ENCODE assay signal across 12 mouse cellular contexts in the genomic region with DNA sequence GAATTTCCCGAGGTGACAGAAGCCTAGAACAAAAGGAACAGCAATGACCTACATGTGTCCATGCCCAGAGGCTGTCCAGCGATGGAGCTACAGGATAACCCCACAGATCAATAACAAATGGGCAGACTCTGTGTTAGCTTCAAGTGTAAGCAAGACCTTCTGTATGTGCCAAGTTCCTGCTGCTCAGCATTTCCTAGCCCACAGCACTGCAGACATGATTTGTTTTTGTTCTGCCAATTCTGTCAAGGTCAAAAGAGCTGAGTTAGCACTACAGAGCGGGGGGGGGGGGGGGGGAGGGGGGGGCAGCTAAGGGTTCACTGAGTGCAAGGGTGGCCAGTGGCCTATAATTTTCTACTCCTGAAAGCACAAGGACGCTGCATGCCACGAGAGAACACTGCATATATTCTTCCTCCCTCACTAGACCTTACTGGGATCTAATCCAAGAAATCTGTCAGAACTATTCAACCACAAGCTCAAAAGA. TPM values are rescaled to one million over a fixed set of nuclear protein-coding genes. Genes with fewer than 3 reads are reported as not detected.
DNase-seq lines count a peak whose midpoint lies in the region; ATAC-seq and TF ChIP-seq lines count a peak whose summit lies in the region.
"Had no signal": no experiment of that assay in that cellular context is flagged by ENCODE, and none has a peak within 500 bp of the region (broad histone marks: within the 10 kb centered on the region; RNA-seq: fewer than 3 reads in every experiment).

No protein-coding gene starts in this region.

- H3K4me2 ChIP-seq in heart, embryonic 16.5 days (ENCODE audit: low read depth, low read length) = no peak overlapping the region
- no peak overlapping the region for H3K4me2 ChIP-seq in liver, postnatal 0 days (ENCODE audit: low read depth, low read length)
- no peak overlapping the region for H3K4me2 ChIP-seq in liver, embryonic 12.5 days
- no peak overlapping the region for H3K4me2 ChIP-seq in embryonic facial prominence, embryonic 13.5 days
- H3K4me2 ChIP-seq: neural tube, embryonic 12.5 days had no signal

- H3K36me3 ChIP-seq in heart, embryonic 16.5 days (ENCODE audit: control insufficient read depth, insufficient read depth) = peaks cover 27% of the 10 kb centered on the region
- no peaks in the 10 kb centered on the region; the same call in 1 of the 2 replicates for H3K36me3 ChIP-seq in heart, adult 2 months (ENCODE audit: control insufficient read depth, insufficient read depth, low read length)
- peaks cover 42% of the 10 kb centered on the region for H3K36me3 ChIP-seq in liver, postnatal 0 days (replicated peaks; ENCODE audit: insufficient read depth, low read length)
- peaks cover 69% of the 10 kb centered on the region for H3K36me3 ChIP-seq in liver, embryonic 12.5 days
- H3K36me3 ChIP-seq in embryonic facial prominence, embryonic 13.5 days = peaks cover 65% of the 10 kb centered on the region

- TF ChIP-seq EP300 in heart, adult 2 months (IDR thresholded peaks at IDR 0.05; ENCODE audit: insufficient read depth, low read depth, low read length) = no peak
- TF ChIP-seq EP300 in liver, postnatal 0 days (IDR thresholded peaks at IDR 0.05; ENCODE audit: low read depth) = no peak

- no peak for DNase-seq in heart, adult 2 months
- DNase-seq in liver, postnatal 0 days = peak; percentile 50
- peak; percentile 53 for DNase-seq in adrenal gland, postnatal 10 days
- no peak for DNase-seq in frontal cortex, postnatal 10 days (ENCODE audit: low spot score in 2 of 2)
- no peak for DNase-seq in gastrocnemius, adult 18-20 months (ENCODE audit: low spot score)
- DNase-seq: left cerebral cortex, postnatal 4 days; right cerebral cortex, postnatal 25 days had no signal

- TF ChIP-seq POLR2A in heart, adult 2 months (IDR thresholded peaks at IDR 0.05; ENCODE audit: insufficient read depth, low read depth, low read length) = no peak

- no peaks in the 10 kb centered on the region for H3K9me3 ChIP-seq in heart, embryonic 16.5 days (replicated peaks; ENCODE audit: control insufficient read depth, low read length)
- H3K9me3 ChIP-seq in liver, postnatal 0 days (ENCODE audit: low read length) = no peaks in the 10 kb centered on the region
- no peaks in the 10 kb centered on the region for H3K9me3 ChIP-seq in liver, embryonic 12.5 days (replicated peaks)
- no peaks in the 10 kb centered on the region for H3K9me3 ChIP-seq in embryonic facial prominence, embryonic 13.5 days
- H3K9me3 ChIP-seq: megakaryocyte, embryonic 14.5 days; neural tube, embryonic 12.5 days had no signal

- intact Hi-C loops in heart, adult 2 months (cut with DNase I) = no loop called here

- H3K27me3 ChIP-seq in heart, embryonic 16.5 days (ENCODE audit: control insufficient read depth, insufficient read depth, low read length) = no peaks in the 10 kb centered on the region
- H3K27me3 ChIP-seq in heart, adult 2 months (ENCODE audit: control insufficient read depth, insufficient read depth, low read length) = no peaks in the 10 kb centered on the region
- H3K27me3 ChIP-seq in liver, postnatal 0 days (ENCODE audit: insufficient read depth, low read length) = no peaks in the 10 kb centered on the region
- no peaks in the 10 kb centered on the region for H3K27me3 ChIP-seq in liver, embryonic 12.5 days (replicated peaks)
- no peaks in the 10 kb centered on the region for H3K27me3 ChIP-seq in embryonic facial prominence, embryonic 13.5 days
- H3K27me3 ChIP-seq: megakaryocyte, embryonic 14.5 days; neural tube, embryonic 12.5 days had no signal

- no peak overlapping the region for H3K9ac ChIP-seq in heart, embryonic 16.5 days (ENCODE audit: low read length)
- H3K9ac ChIP-seq in heart, adult 2 months (ENCODE audit: low read depth, low read length) = no peak overlapping the region
- no peak overlapping the region for H3K9ac ChIP-seq in liver, postnatal 0 days (replicated peaks)
- H3K9ac ChIP-seq in liver, embryonic 12.5 days = no peak overlapping the region
- H3K9ac ChIP-seq in embryonic facial prominence, embryonic 13.5 days = no peak overlapping the region
- H3K9ac ChIP-seq: neural tube, embryonic 12.5 days had no signal

- H3K4me1 ChIP-seq in heart, embryonic 16.5 days (ENCODE audit: control insufficient read depth, insufficient read depth, low read length) = peaks cover 30% of the 10 kb centered on the region
- peaks cover 15% of the 10 kb centered on the region for H3K4me1 ChIP-seq in heart, adult 2 months (ENCODE audit: control insufficient read depth, insufficient read depth, low read length)
- H3K4me1 ChIP-seq in liver, postnatal 0 days (ENCODE audit: insufficient read depth) = peaks cover 32% of the 10 kb centered on the region
- H3K4me1 ChIP-seq in liver, embryonic 12.5 days = peaks cover 38% of the 10 kb centered on the region
- peaks cover 44% of the 10 kb centered on the region for H3K4me1 ChIP-seq in embryonic facial prominence, embryonic 13.5 days

- WGBS in heart, embryonic 16.5 days = 61% methylated on average over 4 of the region's 5 CpGs
- 32% methylated on average over 5 of the region's 5 CpGs for WGBS in heart, adult 2 months
- WGBS in liver, postnatal 0 days (ENCODE audit: insufficient replicate concordance) = 62% methylated on average over 5 of the region's 5 CpGs
- WGBS in liver, embryonic 12.5 days (ENCODE audit: insufficient replicate concordance) = 72% methylated on average over 5 of the region's 5 CpGs
- WGBS in embryonic facial prominence, embryonic 13.5 days = 63% methylated on average over 5 of the region's 5 CpGs

- peaks cover 7% of the 10 kb centered on the region for H3K79me2 ChIP-seq in heart, adult 2 months (replicated peaks; ENCODE audit: control insufficient read depth, insufficient read depth, low read length)

- H3K27ac ChIP-seq in heart, embryonic 16.5 days (ENCODE audit: low read length) = peak overlapping the region; percentile 49; the same call in 1 of the 2 replicates
- no peak overlapping the region; the same call in 1 of the 2 replicates for H3K27ac ChIP-seq in heart, adult 2 months
- H3K27ac ChIP-seq in liver, postnatal 0 days (ENCODE audit: low read depth) = peak overlapping the region; percentile 57
- H3K27ac ChIP-seq in liver, embryonic 12.5 days = no peak overlapping the region
- H3K27ac ChIP-seq in embryonic facial prominence, embryonic 13.5 days = peak overlapping the region; percentile 80
- H3K27ac ChIP-seq: neural tube, embryonic 12.5 days had no signal

- H3K4me3 ChIP-seq in heart, embryonic 16.5 days (ENCODE audit: low read length) = no peak overlapping the region
- H3K4me3 ChIP-seq in heart, adult 2 months = no peak overlapping the region
- no peak overlapping the region for H3K4me3 ChIP-seq in liver, postnatal 0 days (ENCODE audit: low read depth, low read length)
- H3K4me3 ChIP-seq in liver, embryonic 12.5 days = no peak overlapping the region
- no peak overlapping the region for H3K4me3 ChIP-seq in embryonic facial prominence, embryonic 13.5 days
- H3K4me3 ChIP-seq: megakaryocyte, embryonic 14.5 days; neural tube, embryonic 12.5 days had no signal

- TF ChIP-seq CTCF in heart, adult 2 months (IDR thresholded peaks at IDR 0.05) = no peak
- no peak for TF ChIP-seq CTCF in liver, postnatal 0 days (IDR thresholded peaks at IDR 0.05; ENCODE audit: low read depth)

- no peak for ATAC-seq in heart, embryonic 16.5 days (replicated peaks; ENCODE audit: extremely low read depth, insufficient read depth, low FRiP score)
- ATAC-seq in liver, postnatal 0 days = peak; percentile 64
- no peak for ATAC-seq in liver, embryonic 12.5 days
- no peak for ATAC-seq in embryonic facial prominence, embryonic 13.5 days (ENCODE audit: insufficient number of reproducible peaks, insufficient read depth, low FRiP score, low TSS enrichment, low read depth)

RNA-seq across cellular contexts. Expression of a gene that starts 2.0 kb away (rescaled TPM):
- polyA plus RNA-seq in heart, embryonic 16.5 days (2015; fragmentation: Nextera tagmentation; extraction: Ambion mirVana) = 15.0 and 15.3 TPM in 2 replicates
- 10 to 100 TPM; 15.8 to 16.3 TPM for total RNA-seq in heart, adult 2 months (2021)
- polyA plus RNA-seq in heart, adult 2 months (2012; rRNA removed) = 22.1 and 23.6 TPM in 2 replicates
- 3.3 and 3.4 TPM in 2 replicates for polyA plus RNA-seq in liver, postnatal 0 days (2015; fragmentation: Nextera tagmentation; extraction: Ambion mirVana)
- 10.1 and 12.3 TPM in 2 replicates for polyA plus RNA-seq in liver, embryonic 12.5 days (2016; fragmentation: Nextera tagmentation; extraction: Ambion mirVana)
- total RNA-seq in adrenal gland, postnatal 10 days (2021) = 10 to 100 TPM; 17.0 to 22.5 TPM
- polyA plus RNA-seq in embryonic facial prominence, embryonic 13.5 days (2015; fragmentation: Nextera tagmentation; extraction: Ambion mirVana) = 24.2 and 24.5 TPM in 2 replicates
- total RNA-seq in gastrocnemius, adult 18-20 months (2021) = 1 to 10 TPM; 8.6 to 9.2 TPM

RNA-seq across cellular contexts. Expression of a gene that starts 21.8 kb away (rescaled TPM):
- polyA plus RNA-seq in heart, embryonic 16.5 days (2015; fragmentation: Nextera tagmentation; extraction: Ambion mirVana) = 118 and 119 TPM in 2 replicates
- total RNA-seq in heart, adult 2 months (2021) = 100 to 1,000 TPM; 139 to 160 TPM
- 69.1 and 123 TPM in 2 replicates for polyA plus RNA-seq in heart, adult 2 months (2012; rRNA removed)
- 38.8 and 41.3 TPM in 2 replicates for polyA plus RNA-seq in liver, postnatal 0 days (2015; fragmentation: Nextera tagmentation; extraction: Ambion mirVana)
- 108 and 110 TPM in 2 replicates for polyA plus RNA-seq in liver, embryonic 12.5 days (2016; fragmentation: Nextera tagmentation; extraction: Ambion mirVana)
- 100 to 1,000 TPM; 125 to 129 TPM for total RNA-seq in adrenal gland, postnatal 10 days (2021)
- polyA plus RNA-seq in embryonic facial prominence, embryonic 13.5 days (2015; fragmentation: Nextera tagmentation; extraction: Ambion mirVana) = 92.3 and 98.7 TPM in 2 replicates
- 100 to 1,000 TPM; 131 to 133 TPM for total RNA-seq in gastrocnemius, adult 18-20 months (2021)

RNA-seq across cellular contexts. Expression of a gene that starts 21.9 kb away (rescaled TPM):
- 81.4 and 86.0 TPM in 2 replicates for polyA plus RNA-seq in heart, embryonic 16.5 days (2015; fragmentation: Nextera tagmentation; extraction: Ambion mirVana)
- total RNA-seq in heart, adult 2 months (2021) = 10 to 100 TPM; 40.5 to 46.9 TPM
- polyA plus RNA-seq in heart, adult 2 months (2012; rRNA removed) = 59.7 and 85.6 TPM in 2 replicates
- 28.0 and 29.0 TPM in 2 replicates for polyA plus RNA-seq in liver, postnatal 0 days (2015; fragmentation: Nextera tagmentation; extraction: Ambion mirVana)
- 74.9 and 76.2 TPM in 2 replicates for polyA plus RNA-seq in liver, embryonic 12.5 days (2016; fragmentation: Nextera tagmentation; extraction: Ambion mirVana)
- total RNA-seq in adrenal gland, postnatal 10 days (2021) = 10 to 100 TPM; 76.5 to 78.7 TPM
- polyA plus RNA-seq in embryonic facial prominence, embryonic 13.5 days (2015; fragmentation: Nextera tagmentation; extraction: Ambion mirVana) = 142 and 153 TPM in 2 replicates
- total RNA-seq in gastrocnemius, adult 18-20 months (2021) = 10 to 100 TPM; 24.3 to 25.6 TPM

RNA-seq across cellular contexts. Expression of a gene that starts 30.5 kb away (rescaled TPM):
- 14.8 and 18.5 TPM in 2 replicates for polyA plus RNA-seq in heart, embryonic 16.5 days (2015; fragmentation: Nextera tagmentation; extraction: Ambion mirVana)
- total RNA-seq in heart, adult 2 months (2021) = 1 to 10 TPM; 7.2 to 9.5 TPM
- polyA plus RNA-seq in heart, adult 2 months (2012; rRNA removed) = 20.4 and 24.3 TPM in 2 replicates
- polyA plus RNA-seq in liver, postnatal 0 days (2015; fragmentation: Nextera tagmentation; extraction: Ambion mirVana) = 5.0 and 5.5 TPM in 2 replicates
- polyA plus RNA-seq in liver, embryonic 12.5 days (2016; fragmentation: Nextera tagmentation; extraction: Ambion mirVana) = 20.6 and 24.7 TPM in 2 replicates
- 10 to 100 TPM; 19.6 to 33.0 TPM for total RNA-seq in adrenal gland, postnatal 10 days (2021)
- 33.9 and 38.9 TPM in 2 replicates for polyA plus RNA-seq in embryonic facial prominence, embryonic 13.5 days (2015; fragmentation: Nextera tagmentation; extraction: Ambion mirVana)
- 1 to 10 TPM; 4.2 to 6.5 TPM for total RNA-seq in gastrocnemius, adult 18-20 months (2021)

RNA-seq across cellular contexts. Expression of a gene that starts 34.0 kb away (rescaled TPM):
- 14.5 and 14.8 TPM in 2 replicates for polyA plus RNA-seq in heart, embryonic 16.5 days (2015; fragmentation: Nextera tagmentation; extraction: Ambion mirVana)
- total RNA-seq in heart, adult 2 months (2021) = 10 to 100 TPM; 36.3 to 40.4 TPM
- polyA plus RNA-seq in heart, adult 2 months (2012; rRNA removed) = 37.5 and 50.1 TPM in 2 replicates
- 7.8 and 8.0 TPM in 2 replicates for polyA plus RNA-seq in liver, postnatal 0 days (2015; fragmentation: Nextera tagmentation; extraction: Ambion mirVana)
- polyA plus RNA-seq in liver, embryonic 12.5 days (2016; fragmentation: Nextera tagmentation; extraction: Ambion mirVana) = 13.0 and 14.4 TPM in 2 replicates
- 10 to 100 TPM; 47.6 to 48.4 TPM for total RNA-seq in adrenal gland, postnatal 10 days (2021)
- polyA plus RNA-seq in embryonic facial prominence, embryonic 13.5 days (2015; fragmentation: Nextera tagmentation; extraction: Ambion mirVana) = 22.7 and 27.9 TPM in 2 replicates
- 10 to 100 TPM; 23.5 to 24.8 TPM for total RNA-seq in gastrocnemius, adult 18-20 months (2021)

Comparison
In these comparisons a context has a peak if more than half of its experiments do, and no peak if none do; other contexts are left out.
1. H3K27ac ChIP-seq: peak in heart, embryonic 16.5 days (single experiment), liver, postnatal 0 days (single experiment) and embryonic facial prominence, embryonic 13.5 days (single experiment); none in heart, adult 2 months (single experiment) and liver, embryonic 12.5 days (single experiment).
2. DNase-seq: peak in liver, postnatal 0 days (single experiment) and adrenal gland, postnatal 10 days (single experiment); none in heart, adult 2 months (0 of 2), frontal cortex, postnatal 10 days (0 of 2) and gastrocnemius, adult 18-20 months (single experiment).